Mouse (Mus musculus): ENCODE data around the gene Ccdc18. TPM values are rescaled to one million over a fixed set of nuclear protein-coding genes. Genes with fewer than 3 reads are reported as not detected.
"Not testable (repeated sequence)": the region's sequence is repeated elsewhere in the genome, so short reads cannot be mapped to it uniquely, and the experiment has no call there.

Ccdc18 gene
- total RNA-seq (2015) (14.4 and 15.7 TPM in 2 replicates), total RNA-seq (2017) (20.0 and 27.7 TPM in 2 replicates)

DNA sequence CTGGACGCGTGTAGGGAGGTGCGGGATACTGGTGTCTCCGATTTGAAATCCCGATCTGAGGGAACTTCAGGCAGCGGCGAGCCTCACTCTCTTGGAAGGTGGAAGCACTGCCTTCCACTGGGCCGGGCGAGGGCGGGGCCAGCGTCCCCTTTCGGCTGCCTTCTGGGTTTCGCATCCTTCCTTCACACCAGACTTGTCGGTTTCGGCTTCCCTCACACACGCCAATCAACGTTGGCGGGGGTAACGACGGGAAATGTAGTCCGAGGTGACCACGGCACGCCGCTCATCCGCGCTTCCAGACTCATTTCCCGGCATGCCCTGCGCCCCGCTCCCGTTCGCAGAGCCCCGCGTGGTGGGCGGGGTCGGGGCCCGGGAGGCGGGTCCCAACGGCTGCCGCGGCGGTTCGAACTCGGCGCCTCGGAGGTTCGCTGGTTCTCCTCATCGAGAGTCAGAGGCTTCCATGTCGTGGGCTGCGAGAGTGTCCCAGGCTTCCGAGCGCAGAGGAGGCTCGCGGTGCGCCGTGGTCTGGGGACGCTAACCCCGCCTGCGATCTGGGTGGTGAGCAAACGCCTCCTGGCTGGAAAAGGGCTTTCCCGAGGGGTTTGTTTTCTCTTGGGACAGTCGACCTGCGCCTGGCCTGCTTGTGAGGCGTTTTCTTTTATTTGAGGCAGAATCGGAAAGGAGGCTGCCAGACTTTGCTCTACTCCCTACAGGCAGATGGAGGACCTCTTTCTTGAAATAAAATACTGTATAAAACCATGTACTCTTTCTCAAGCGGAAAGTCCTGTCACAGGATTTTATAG lies at the start of gene Ccdc18, which contains the start of gene Tmed5:
Gene Ccdc18 (plus strand): TSS at position 435 of the 803 bp plus-strand sequence.
Gene Tmed5 (minus strand): TSS at position 180 of the 803 bp plus-strand sequence.
- peak; percentile 92 for ATAC-seq (replicated peaks; ENCODE audit: poor library complexity)

DNA sequence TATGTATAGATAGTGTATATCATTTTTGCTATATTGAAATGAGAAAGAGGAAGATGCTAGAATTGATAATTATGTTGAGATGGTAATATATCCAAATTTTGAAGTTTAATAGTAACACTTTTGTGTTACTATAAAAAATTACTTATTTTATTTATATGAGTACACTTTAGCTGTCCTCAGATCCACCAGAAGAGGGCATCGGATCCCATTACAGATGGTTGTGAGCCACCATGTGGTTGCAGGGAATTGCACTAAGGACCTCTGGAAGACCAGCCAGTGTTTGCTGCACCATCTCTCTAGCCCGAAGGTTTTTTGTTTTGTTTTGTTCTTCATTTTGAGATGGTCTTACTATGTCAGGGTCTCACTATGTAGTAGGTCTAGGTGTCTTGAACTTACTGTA lies 47.2 kb upstream of the Ccdc18 start:
- 0 out of 2 replicates have a peak, but pooled peaks have one; percentile 9 for ATAC-seq (replicated peaks; ENCODE audit: poor library complexity)

GRCm38 (mm10) chr5:108092731-108093130 lies 39.9 kb upstream of the Ccdc18 start:
- ATAC-seq (replicated peaks; ENCODE audit: poor library complexity) = not testable (repeated sequence)

GRCm38 (mm10) chr5:108097676-108098075 lies 35.0 kb upstream of the Ccdc18 start:
- no peak for ATAC-seq (replicated peaks; ENCODE audit: poor library complexity)

DNA sequence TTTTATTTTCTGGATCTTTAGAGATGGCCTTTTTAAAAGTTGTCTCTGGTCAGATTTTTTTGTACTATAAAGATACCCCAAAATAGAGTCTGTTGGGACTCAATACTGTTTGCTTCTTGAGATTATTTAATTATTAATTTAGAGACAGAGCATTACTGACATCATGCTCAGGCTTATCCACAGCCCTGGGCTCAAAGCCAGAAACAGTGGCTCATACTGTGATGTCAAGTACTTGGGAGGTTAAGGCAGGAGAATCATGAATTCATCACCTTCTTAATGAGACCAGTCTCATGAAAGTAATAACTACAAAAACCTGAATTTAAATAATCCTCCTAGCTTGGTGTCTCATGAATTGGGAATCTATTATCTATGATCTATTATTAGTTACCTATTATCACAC lies 32.5 kb upstream of the Ccdc18 start:
- no peak for ATAC-seq (replicated peaks; ENCODE audit: poor library complexity)

- no peak for ATAC-seq (replicated peaks; ENCODE audit: poor library complexity)
These were observed 28.4 kb upstream of the Ccdc18 start for GRCm38 (mm10) chr5:108104306-108104705.

- ATAC-seq (replicated peaks; ENCODE audit: poor library complexity) = no peak
These were observed 23.3 kb upstream of the Ccdc18 start for GRCm38 (mm10) chr5:108109346-108109745.

- no peak for ATAC-seq (replicated peaks; ENCODE audit: poor library complexity)
These were observed 15.0 kb upstream of the Ccdc18 start for GRCm38 (mm10) chr5:108117693-108118092.

- no peak for ATAC-seq (replicated peaks; ENCODE audit: poor library complexity)
These were observed 12.3 kb upstream of the Ccdc18 start for GRCm38 (mm10) chr5:108120221-108120900.

GRCm38 (mm10) chr5:108131849-108132440 lies 730 bp upstream of the Ccdc18 start:
- ATAC-seq (replicated peaks; ENCODE audit: poor library complexity) = peak; percentile 60

DNA sequence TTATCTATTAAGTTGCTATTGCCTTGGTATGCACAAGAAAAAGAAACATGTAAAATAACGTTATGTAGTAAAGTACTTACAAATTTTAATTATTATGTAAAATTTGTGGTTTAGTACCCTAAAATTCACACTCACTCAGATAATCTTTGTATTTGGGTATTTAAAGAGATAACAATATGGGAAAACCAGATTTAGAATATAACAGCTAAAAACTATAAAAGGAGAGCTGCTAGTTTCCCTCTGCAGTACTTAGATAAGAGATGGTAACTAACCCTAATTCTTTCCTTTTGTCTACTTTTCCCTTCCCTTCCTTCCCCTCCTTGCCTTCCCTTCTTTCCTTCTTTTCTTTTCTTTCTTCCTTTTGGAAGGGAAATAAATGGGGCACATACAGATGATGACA lies 19.9 kb downstream of the Ccdc18 start:
- no peak for ATAC-seq (replicated peaks; ENCODE audit: poor library complexity)

DNA sequence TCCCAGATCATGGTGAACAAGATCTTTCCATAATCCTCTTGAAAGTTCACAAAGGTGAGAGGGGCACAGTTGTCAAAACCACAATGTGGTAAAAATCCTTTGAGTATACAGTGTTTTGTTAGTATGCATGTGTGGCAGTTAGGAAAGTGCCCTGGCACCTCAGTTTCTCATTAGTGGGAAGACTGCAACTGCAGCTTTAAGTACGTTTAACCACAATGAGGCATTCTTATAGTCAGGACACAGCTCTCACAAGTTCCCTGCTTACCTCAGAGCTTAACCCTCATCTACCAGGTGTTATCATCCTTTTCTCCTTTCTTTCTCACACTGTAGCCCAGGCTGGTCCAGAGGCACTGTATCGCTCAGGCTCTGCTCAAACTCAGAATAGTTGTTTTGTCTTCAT lies 28.1 kb downstream of the Ccdc18 start:
- no peak for ATAC-seq (replicated peaks; ENCODE audit: poor library complexity)

GRCm38 (mm10) chr5:108163695-108164094 lies 31.0 kb downstream of the Ccdc18 start:
- no peak for ATAC-seq (replicated peaks; ENCODE audit: poor library complexity)

DNA sequence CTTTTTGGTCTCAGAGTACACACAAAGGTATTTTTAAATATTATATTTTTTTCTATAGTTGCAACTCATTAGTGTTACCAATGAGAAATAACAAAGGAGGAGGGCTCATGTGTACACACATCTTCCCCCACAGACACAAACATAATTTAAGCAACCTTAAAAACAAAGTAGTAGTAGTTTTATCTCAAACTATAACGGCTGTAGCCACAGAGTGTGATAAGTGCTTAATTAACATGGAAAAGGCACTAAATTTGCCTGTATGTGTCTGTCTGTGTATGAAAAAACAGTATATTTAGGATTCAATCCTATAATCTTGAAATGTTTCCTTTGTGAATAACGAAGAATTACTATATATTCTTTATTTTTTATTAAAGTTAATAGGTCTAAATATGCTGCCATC lies 51.4 kb downstream of the Ccdc18 start:
- no peak for ATAC-seq (replicated peaks; ENCODE audit: poor library complexity)

GRCm38 (mm10) chr5:108188967-108189366 lies 56.3 kb downstream of the Ccdc18 start:
- ATAC-seq (replicated peaks; ENCODE audit: poor library complexity) = no peak

DNA sequence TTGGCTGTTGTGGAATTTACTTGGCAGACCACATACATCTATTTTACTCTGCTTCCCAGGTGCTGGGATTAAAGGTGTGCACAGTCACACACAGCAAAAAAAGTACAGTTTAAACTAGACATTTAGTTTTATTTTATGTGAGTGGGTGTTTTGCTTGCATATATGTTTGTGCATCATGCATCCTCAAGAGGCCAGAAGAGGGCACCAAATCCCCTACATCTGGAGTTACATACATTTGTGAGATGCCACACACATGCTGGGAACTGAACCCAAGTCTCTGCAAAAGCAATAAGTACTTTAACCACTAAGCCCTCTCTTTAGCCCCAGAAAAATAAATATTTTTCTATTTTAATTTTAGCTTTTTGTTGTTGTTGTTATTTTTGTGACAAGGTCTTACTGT lies 73.3 kb downstream of the Ccdc18 start:
- peak; percentile 60; the same call in 1 of the 2 replicates for ATAC-seq (replicated peaks; ENCODE audit: poor library complexity)

DNA sequence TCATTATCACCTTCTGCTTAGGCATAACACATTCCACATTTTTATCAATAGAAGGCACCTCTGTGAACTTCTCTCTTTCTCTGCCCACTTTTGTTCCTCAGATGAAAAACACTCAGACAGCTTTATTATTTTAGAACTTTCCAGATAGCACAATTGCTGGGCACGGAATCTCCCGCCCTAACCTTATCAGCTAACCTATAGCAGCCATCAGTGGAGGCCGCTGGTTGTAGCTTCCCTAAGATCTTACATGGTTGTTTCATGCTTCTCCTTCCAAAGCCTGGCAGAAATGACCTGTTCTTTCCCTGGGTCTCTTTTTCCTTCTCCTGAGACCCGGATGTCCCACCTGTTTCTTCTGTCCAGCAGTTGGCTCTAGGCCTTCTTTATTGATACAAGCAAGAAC lies 78.8 kb downstream of the Ccdc18 start:
- ATAC-seq (replicated peaks; ENCODE audit: poor library complexity) = no peak; the same call in 1 of the 2 replicates

DNA sequence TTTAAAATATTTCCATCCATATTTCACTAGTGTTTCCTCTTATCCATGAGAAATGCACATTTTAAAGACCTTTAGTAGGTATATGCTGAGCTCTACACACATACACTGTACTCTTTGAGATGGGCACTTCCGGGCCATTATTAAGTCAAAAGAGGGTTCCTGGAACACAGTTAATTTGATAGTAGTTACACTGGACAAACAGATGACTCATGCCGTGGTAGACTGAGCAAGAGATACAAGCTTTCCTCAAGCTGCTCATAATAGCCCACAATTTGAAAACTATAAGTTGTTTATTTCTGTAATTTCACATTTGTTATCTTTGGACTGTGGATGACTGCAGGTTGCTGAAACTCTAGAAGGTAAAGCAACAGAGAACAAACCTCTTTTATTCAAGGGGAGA lies 82.3 kb downstream of the Ccdc18 start:
- ATAC-seq (replicated peaks; ENCODE audit: poor library complexity) = no peak

- no peak for ATAC-seq (replicated peaks; ENCODE audit: poor library complexity)
These were observed 91.4 kb downstream of the Ccdc18 start for GRCm38 (mm10) chr5:108224077-108224476.

- ATAC-seq (replicated peaks; ENCODE audit: poor library complexity) = no peak
These were observed 93.5 kb downstream of the Ccdc18 start for GRCm38 (mm10) chr5:108226159-108226558.

DNA sequence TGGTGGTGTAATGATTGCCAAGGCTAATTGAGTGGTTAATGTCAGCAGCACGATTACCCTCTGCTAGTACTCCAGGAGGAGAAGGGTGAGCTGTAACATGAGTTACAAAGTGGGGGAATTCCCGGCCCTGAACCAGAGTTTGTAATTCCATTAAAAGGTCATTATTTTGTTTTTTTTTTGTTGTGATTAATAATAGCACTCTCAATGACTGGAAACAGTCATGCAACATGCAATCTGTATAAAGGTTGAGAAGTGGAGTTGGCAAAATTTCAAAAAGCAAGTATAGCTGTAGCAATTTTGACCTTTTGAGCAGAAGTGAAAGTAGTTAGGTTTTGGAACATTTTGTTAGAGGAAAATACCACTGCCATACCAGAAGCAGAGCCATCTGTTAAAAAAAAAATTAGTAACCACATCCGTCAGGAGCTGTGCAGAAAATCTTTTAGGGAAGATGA lies 113.7 kb downstream of the Ccdc18 start:
- ATAC-seq (replicated peaks; ENCODE audit: poor library complexity) = peak; percentile 86

- no peak for ATAC-seq (replicated peaks; ENCODE audit: poor library complexity)
These were observed 117.4 kb downstream of the Ccdc18 start for GRCm38 (mm10) chr5:108250033-108250432.

All from megakaryocyte progenitor cell, adult 5-6 weeks (primary cell).